Comparison of ENCODE assay signal across 10 mouse cellular contexts in genomic region chr4:152832757-152833363, GRCm38 (mm10).
DNase-seq lines count a peak whose midpoint lies in the region; ATAC-seq and TF ChIP-seq lines count a peak whose summit lies in the region.
"Had no signal": no experiment of that assay in that cellular context is flagged by ENCODE, and none has a peak within 500 bp of the region (broad histone marks: within the 10 kb centered on the region; RNA-seq: fewer than 3 reads in every experiment).

No protein-coding gene starts in this region.

- ATAC-seq in limb, embryonic 14.5 days (ENCODE audit: low FRiP score, low read depth) = no peak
- peak; percentile 78 for ATAC-seq in forebrain, embryonic 15.5 days (replicated peaks)
- ATAC-seq in activated CD4-positive, CD25-positive, alpha-beta regulatory T cell, adult 4 months = no peak

- 83% methylated on average over 10 of the region's 10 CpGs for WGBS in limb, embryonic 14.5 days
- 89% methylated on average over 10 of the region's 10 CpGs for WGBS in limb, embryonic 10.5 days
- WGBS in forebrain, embryonic 15.5 days = 19% methylated on average over 10 of the region's 10 CpGs

- 0 out of 2 replicates have a peak, but pooled peaks cover 2% of the 10 kb centered on the region for H3K4me1 ChIP-seq in limb, embryonic 14.5 days (ENCODE audit: control insufficient read depth, insufficient read depth, low read length)
- peaks cover 10% of the 10 kb centered on the region; the same call in 1 of the 2 replicates for H3K4me1 ChIP-seq in limb, embryonic 10.5 days
- peaks cover 43% of the 10 kb centered on the region for H3K4me1 ChIP-seq in forebrain, embryonic 15.5 days
- H3K4me1 ChIP-seq: embryonic facial prominence, embryonic 12.5 days had no signal

- H3K9ac ChIP-seq in limb, embryonic 14.5 days (ENCODE audit: low read depth, low read length, severe bottlenecking) = no peak overlapping the region
- 0 out of 2 replicates have a peak overlapping the region, but pooled peaks have one; percentile 5 for H3K9ac ChIP-seq in forebrain, embryonic 15.5 days (replicated peaks)
- H3K9ac ChIP-seq: embryonic facial prominence, embryonic 12.5 days; limb, embryonic 13.5 days had no signal

- peak; percentile 23 for DNase-seq in limb, embryonic 14.5 days (ENCODE audit: low spot score)
- DNase-seq in limb, embryonic 10.5 days (ENCODE audit: low spot score) = no peak
- DNase-seq in left cerebral cortex, postnatal 14 days (ENCODE audit: low spot score in 2 of 2) = peak; percentile 28 to 52
- DNase-seq in right cerebral cortex, adult 2 months (ENCODE audit: low spot score in 2 of 2) = peak; percentile 41 to 56
- no peak for DNase-seq in heart, postnatal 4 days
- no peak for DNase-seq in adrenal gland, postnatal 25 days

- H3K9me3 ChIP-seq in limb, embryonic 14.5 days (ENCODE audit: control insufficient read depth, low read length) = peaks cover 6% of the 10 kb centered on the region; the same call in 1 of the 2 replicates
- H3K9me3 ChIP-seq in limb, embryonic 10.5 days (replicated peaks) = peaks cover 5% of the 10 kb centered on the region; the same call in 1 of the 2 replicates
- H3K9me3 ChIP-seq in forebrain, embryonic 15.5 days = no peaks in the 10 kb centered on the region

- H3K4me3 ChIP-seq in limb, embryonic 14.5 days (replicated peaks; ENCODE audit: low read length) = no peak overlapping the region
- H3K4me3 ChIP-seq in limb, embryonic 10.5 days = no peak overlapping the region
- no peak overlapping the region for H3K4me3 ChIP-seq in forebrain, embryonic 15.5 days
- H3K4me3 ChIP-seq: embryonic facial prominence, embryonic 12.5 days; limb, embryonic 13.5 days had no signal

- no peak overlapping the region for H3K27ac ChIP-seq in limb, embryonic 14.5 days (replicated peaks; ENCODE audit: low read depth, low read length)
- H3K27ac ChIP-seq in limb, embryonic 10.5 days = no peak overlapping the region
- H3K27ac ChIP-seq in forebrain, embryonic 15.5 days (replicated peaks) = peak overlapping the region; percentile 85
- H3K27ac ChIP-seq: embryonic facial prominence, embryonic 12.5 days; limb, embryonic 13.5 days had no signal

- H3K27me3 ChIP-seq in limb, embryonic 14.5 days (ENCODE audit: control insufficient read depth, insufficient read depth, low read length) = no peaks in the 10 kb centered on the region
- peaks cover 4% of the 10 kb centered on the region; the same call in 1 of the 2 replicates for H3K27me3 ChIP-seq in limb, embryonic 10.5 days (ENCODE audit: low read depth, poor library complexity, severe bottlenecking)
- no peaks in the 10 kb centered on the region for H3K27me3 ChIP-seq in forebrain, embryonic 15.5 days
- H3K27me3 ChIP-seq: embryonic facial prominence, embryonic 12.5 days had no signal

- no peak overlapping the region for H3K4me2 ChIP-seq in limb, embryonic 14.5 days (replicated peaks; ENCODE audit: low read depth, low read length, severe bottlenecking)
- H3K4me2 ChIP-seq in forebrain, embryonic 15.5 days (replicated peaks) = peak overlapping the region; percentile 5
- H3K4me2 ChIP-seq: embryonic facial prominence, embryonic 12.5 days; limb, embryonic 13.5 days had no signal

- no peak for TF ChIP-seq POLR2A in limb, embryonic 14.5 days (IDR thresholded peaks at IDR 0.05; ENCODE audit: borderline replicate concordance, extremely low read depth, insufficient read depth, insufficient read length)

- H3K36me3 ChIP-seq in limb, embryonic 14.5 days (ENCODE audit: control insufficient read depth, insufficient read depth, low read length) = no peaks in the 10 kb centered on the region
- H3K36me3 ChIP-seq in limb, embryonic 10.5 days = no peaks in the 10 kb centered on the region
- no peaks in the 10 kb centered on the region for H3K36me3 ChIP-seq in forebrain, embryonic 15.5 days
- H3K36me3 ChIP-seq: embryonic facial prominence, embryonic 12.5 days; limb, embryonic 13.5 days had no signal

- intact Hi-C loops in left cerebral cortex, postnatal 14 days (cut with DNase I) = no loop called here

Comparison
In these comparisons a context has a peak if more than half of its experiments do, and no peak if none do; other contexts are left out.
1. DNase-seq: peak in limb, embryonic 14.5 days (single experiment), left cerebral cortex, postnatal 14 days (2 of 2) and right cerebral cortex, adult 2 months (2 of 2); none in limb, embryonic 10.5 days (single experiment), heart, postnatal 4 days (single experiment) and adrenal gland, postnatal 25 days (single experiment).